Mouse (Mus musculus) kidney, postnatal 10 days (tissue): ENCODE results near the gene Lexm.

ENCODE experiments used
- DNase-seq: peaks from one replicate; pipeline ENCODE4 v3.0.0; 2021; ENCODE audit warnings: mixed read lengths

Gene Lexm

GRCm38 (mm10) chr4:106624271-106624670 lies 7.2 kb upstream of the Lexm start:
- DNase-seq, result no peak

- DNase-seq, result no peak
Measured at GRCm38 (mm10) chr4:106622712-106623111, 5.7 kb upstream of the Lexm start.

- peak; percentile 59 for DNase-seq
Measured at GRCm38 (mm10) chr4:106622030-106622493, 5.0 kb upstream of the Lexm start, which contains the start of gene Ttc22. TSS of gene Ttc22 (plus strand) at chr4:106622432.

GRCm38 (mm10) chr4:106621428-106621827 lies 4.4 kb upstream of the Lexm start:
- DNase-seq, result peak; percentile 54

- DNase-seq, result no peak
Measured at GRCm38 (mm10) chr4:106618898-106619297, 1.9 kb upstream of the Lexm start.

- DNase-seq, result no peak
Measured at GRCm38 (mm10) chr4:106615637-106616036, 1.4 kb downstream of the Lexm start.

GRCm38 (mm10) chr4:106614881-106615280 lies 2.2 kb downstream of the Lexm start:
- DNase-seq, result no peak

- peak; percentile 81 for DNase-seq
Measured at GRCm38 (mm10) chr4:106614180-106614797, 2.8 kb downstream of the Lexm start.

GRCm38 (mm10) chr4:106613560-106613959 lies 3.5 kb downstream of the Lexm start:
- no peak for DNase-seq

GRCm38 (mm10) chr4:106613105-106613504 lies 3.9 kb downstream of the Lexm start:
- no peak for DNase-seq

GRCm38 (mm10) chr4:106607905-106608304 lies 9.1 kb downstream of the Lexm start:
- DNase-seq, result no peak

- DNase-seq, result no peak
Measured at GRCm38 (mm10) chr4:106606639-106607554, 10.1 kb downstream of the Lexm start.

GRCm38 (mm10) chr4:106600770-106601169 lies 16.3 kb downstream of the Lexm start:
- peak; percentile 35 for DNase-seq

GRCm38 (mm10) chr4:106599415-106599814 lies 17.6 kb downstream of the Lexm start:
- DNase-seq, result no peak

GRCm38 (mm10) chr4:106597741-106598140 lies 19.3 kb downstream of the Lexm start:
- no peak for DNase-seq

- no peak for DNase-seq
Measured at GRCm38 (mm10) chr4:106597055-106597454, 20.0 kb downstream of the Lexm start.

GRCm38 (mm10) chr4:106596200-106596599 lies 20.8 kb downstream of the Lexm start:
- DNase-seq, result no peak

- no peak for DNase-seq
Measured at GRCm38 (mm10) chr4:106593636-106594035, 23.4 kb downstream of the Lexm start.

- DNase-seq, result no peak
Measured at GRCm38 (mm10) chr4:106590871-106591270, 26.2 kb downstream of the Lexm start.

- DNase-seq, result no peak
Measured at GRCm38 (mm10) chr4:106590142-106590541, 26.9 kb downstream of the Lexm start.

GRCm38 (mm10) chr4:106587075-106587474 lies 30.0 kb downstream of the Lexm start:
- peak; percentile 69 for DNase-seq

- no peak for DNase-seq
Measured at GRCm38 (mm10) chr4:106584665-106585064, 32.4 kb downstream of the Lexm start.

- peak; percentile 68 for DNase-seq
Measured at GRCm38 (mm10) chr4:106582428-106583153, 34.5 kb downstream of the Lexm start.
